Mouse (Mus musculus) midbrain, embryonic 13.5 days (tissue): ENCODE data around the gene Vps35. TPM values are rescaled to one million over a fixed set of nuclear protein-coding genes. Genes with fewer than 3 reads are reported as not detected.
A peak's percentile ranks its signal among the peaks of the same experiment; 100 is the strongest.

Experiments used
- ATAC-seq: fragments of 200-750 bp; cut with Nextera tagmentation; 2 replicates; pipeline ENCODE4 v1.8.0; 2017; ENCODE audit warnings: mild to moderate bottlenecking, moderate TSS enrichment, moderate library complexity
- H3K27ac ChIP-seq: fragments of 300-500 bp; sonication (generic); 2 replicates; pipeline ENCODE4 v1.5.1; 2015; ENCODE audit warnings: inconsistent platforms, mild to moderate bottlenecking, moderate library complexity
- H3K27me3 ChIP-seq: fragments of 300-500 bp; sonication (generic); 2 replicates; pipeline ENCODE4 v1.6.1; 2015; ENCODE audit warnings: mild to moderate bottlenecking, inconsistent platforms
- H3K36me3 ChIP-seq: fragments of 300-500 bp; sonication (generic); 2 replicates; pipeline ENCODE4 v1.6.1; 2015; ENCODE audit warnings: mild to moderate bottlenecking, inconsistent platforms
- H3K4me1 ChIP-seq: fragments of 300-500 bp; sonication (generic); replicated peaks from 2 replicates; pipeline ENCODE4 v1.6.1; 2015; ENCODE audit warnings: inconsistent platforms
- H3K4me2 ChIP-seq: fragments of 300-500 bp; sonication (generic); replicated peaks from 2 replicates; pipeline ENCODE4 v1.6.1; 2015; ENCODE audit warnings: moderate library complexity, mild to moderate bottlenecking, inconsistent platforms
- H3K4me3 ChIP-seq: fragments of 300-500 bp; sonication (generic); replicated peaks from 2 replicates; pipeline ENCODE4 v1.5.1; 2015; ENCODE audit warnings: mild to moderate bottlenecking, inconsistent platforms
- H3K9ac ChIP-seq: fragments of 300-500 bp; sonication (generic); replicated peaks from 2 replicates; pipeline ENCODE4 v1.6.1; 2015; ENCODE audit warnings: mild to moderate bottlenecking, inconsistent platforms
- H3K9me3 ChIP-seq: fragments of 300-500 bp; sonication (generic); 2 replicates; pipeline ENCODE4 v1.6.1; 2016; ENCODE audit warnings: mild to moderate bottlenecking, inconsistent platforms
- WGBS: fragments of 180-500 bp; shearing (Covaris S2); methylation state at CpG from one replicate; pipeline ENCODE4 v1.1.7; 2015; 5-methylcytosine and 5-hydroxymethylcytosine counted together
- polyA plus RNA-seq: library from polyadenylated mRNA; unstranded; fragments of >200 nt; fragmentation: Nextera tagmentation; extraction: Ambion mirVana; gene quantifications from 2 replicates; pipeline ENCODE4 v1.2.1, GENCODE M21; 2015

Vps35 gene
- polyA plus RNA-seq, 1 experiment from 2014 or later = 170 TPM

DNA sequence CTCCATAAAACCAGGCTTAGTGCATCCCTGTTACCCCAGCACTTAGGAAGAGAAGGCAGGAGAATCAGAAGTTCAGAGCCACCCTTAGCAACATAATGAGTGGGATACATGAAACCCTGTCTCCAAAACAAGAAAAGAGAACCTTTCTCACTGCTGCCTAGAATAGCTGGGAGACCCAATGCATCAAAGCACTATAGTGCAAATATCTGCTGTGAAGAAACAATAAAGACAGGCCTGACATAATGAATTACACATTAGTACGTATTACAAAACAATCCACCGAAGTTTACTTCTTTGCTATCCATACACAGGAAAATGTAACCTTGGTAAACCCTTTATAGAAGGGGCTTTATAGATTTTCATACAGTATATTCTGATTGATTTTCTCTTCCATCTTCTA, 9.0 kb upstream of the Vps35 start:
- no peak overlapping the region for H3K4me2 ChIP-seq
- no peaks in the 10 kb centered on the region for H3K4me1 ChIP-seq
- no peak overlapping the region for H3K9ac ChIP-seq
- no peaks in the 10 kb centered on the region for H3K9me3 ChIP-seq
- no peak overlapping the region for H3K27ac ChIP-seq
- no peak overlapping the region for H3K4me3 ChIP-seq
- H3K27me3 ChIP-seq = no peaks in the 10 kb centered on the region
- peaks cover 47% of the 10 kb centered on the region for H3K36me3 ChIP-seq
- 96% methylated on average over 2 of the region's 2 CpGs for WGBS
- ATAC-seq = no peak

DNA sequence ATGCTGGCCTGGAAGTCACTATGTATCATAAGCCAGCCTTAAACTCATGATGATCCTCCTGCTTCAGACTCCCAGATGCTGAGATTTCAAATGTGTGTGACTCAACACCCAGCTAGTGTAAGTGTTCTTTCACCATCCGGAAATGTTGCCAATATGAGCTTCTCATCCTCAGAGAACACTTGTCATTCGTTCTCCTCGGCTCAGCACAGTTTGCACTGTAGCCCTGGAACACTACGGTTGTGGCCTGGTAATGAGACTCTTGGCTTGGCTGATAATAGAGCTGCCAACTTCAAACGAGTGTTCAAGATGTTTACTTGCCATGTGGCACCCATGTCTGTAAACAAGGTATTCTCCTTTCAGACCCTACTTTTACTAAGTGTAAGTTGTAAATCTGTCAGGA, 3.9 kb upstream of the Vps35 start:
- Histone ChIP-seq H3K4me3 (no peak overlapping the region), H3K27ac (no peak overlapping the region), H3K27me3 (no peaks in the 10 kb centered on the region), H3K4me2 (no peak overlapping the region), H3K36me3 (peaks cover 46% of the 10 kb centered on the region), H3K9me3 (no peaks in the 10 kb centered on the region), H3K9ac (no peak overlapping the region), H3K4me1 (peaks cover 20% of the 10 kb centered on the region)
- WGBS = 92% methylated on average over 5 of the region's 5 CpGs
- no peak for ATAC-seq

GRCm38 (mm10) chr8:85302931-85303330, 3.3 kb upstream of the Vps35 start:
- Histone ChIP-seq H3K36me3 (peaks cover 40% of the 10 kb centered on the region), H3K4me2 (no peak overlapping the region), H3K27me3 (no peaks in the 10 kb centered on the region), H3K27ac (no peak overlapping the region), H3K4me3 (no peak overlapping the region), H3K9me3 (no peaks in the 10 kb centered on the region), H3K9ac (no peak overlapping the region), H3K4me1 (peaks cover 26% of the 10 kb centered on the region)
- WGBS = 94% methylated on average over 3 of the region's 3 CpGs
- no peak for ATAC-seq

- Histone ChIP-seq H3K27ac (no peak overlapping the region), H3K4me2 (no peak overlapping the region), H3K36me3 (peaks cover 32% of the 10 kb centered on the region), H3K4me1 (peaks cover 36% of the 10 kb centered on the region), H3K9ac (no peak overlapping the region), H3K9me3 (no peaks in the 10 kb centered on the region), H3K27me3 (no peaks in the 10 kb centered on the region), H3K4me3 (no peak overlapping the region)
- 54% methylated on average over 1 of the region's 1 CpGs for WGBS
- ATAC-seq = no peak
These were observed 2.3 kb upstream of the Vps35 start for GRCm38 (mm10) chr8:85301941-85302340.

GRCm38 (mm10) chr8:85298600-85299433, 785 bp downstream of the Vps35 start:
- peak; percentile 53; the same call in 1 of the 2 replicates for ATAC-seq
- Histone ChIP-seq H3K9me3 (no peaks in the 10 kb centered on the region), H3K27ac (peak overlapping the region; percentile 97), H3K9ac (peak overlapping the region; percentile 94), H3K4me2 (peak overlapping the region; percentile 72), H3K4me1 (peaks cover 37% of the 10 kb centered on the region), H3K27me3 (no peaks in the 10 kb centered on the region), H3K4me3 (peak overlapping the region; percentile 92), H3K36me3 (peaks cover 13% of the 10 kb centered on the region)
- WGBS = under 1% methylated on average over 52 of the region's 53 CpGs

DNA sequence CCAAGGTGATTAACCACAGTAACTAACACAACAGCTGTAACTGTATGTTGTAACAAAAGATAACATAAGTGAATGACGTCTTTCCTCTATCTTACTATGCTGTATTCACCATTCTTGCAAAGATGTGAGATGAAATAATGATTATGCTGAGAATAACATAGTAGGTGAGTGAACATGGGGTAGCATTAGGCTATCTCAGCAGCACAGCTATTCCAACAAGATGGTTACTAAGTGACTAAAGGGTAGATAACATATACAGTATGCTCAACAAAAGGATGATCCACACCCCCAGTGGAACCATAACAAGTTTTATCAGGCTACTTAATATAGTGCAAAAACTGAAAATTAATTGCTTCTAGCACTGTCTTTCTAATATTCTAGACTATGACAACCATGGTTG, 12.8 kb downstream of the Vps35 start:
- H3K36me3 ChIP-seq = peaks cover 61% of the 10 kb centered on the region
- ATAC-seq = no peak

DNA sequence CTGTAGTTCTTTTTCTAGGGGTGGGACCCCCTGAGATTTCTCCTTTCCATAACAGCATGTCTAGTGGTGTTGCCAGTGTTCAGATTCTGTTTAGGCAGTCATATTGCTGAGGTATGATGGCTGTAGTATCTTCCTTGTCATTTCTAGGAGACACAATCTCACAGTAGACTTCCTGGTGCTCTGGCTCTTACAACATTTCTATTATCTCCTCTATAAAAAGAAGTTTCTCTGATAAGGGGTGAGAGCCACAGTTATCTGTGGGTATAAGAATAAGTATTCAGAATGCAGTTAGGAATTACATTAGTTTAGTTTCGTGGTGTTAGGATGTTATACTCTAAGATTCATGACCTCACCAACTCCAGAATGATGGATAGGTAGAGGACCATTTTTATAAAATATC, 72.3 kb downstream of the Vps35 start:
- ATAC-seq = no peak
- Histone ChIP-seq H3K4me1 (no peaks in the 10 kb centered on the region), H3K9ac (no peak overlapping the region), H3K27ac (no peak overlapping the region), H3K9me3 (no peaks in the 10 kb centered on the region), H3K27me3 (no peaks in the 10 kb centered on the region), H3K4me3 (no peak overlapping the region), H3K4me2 (no peak overlapping the region), H3K36me3 (no peaks in the 10 kb centered on the region)
- WGBS = 72% methylated on average over 1 of the region's 1 CpGs

More for the DNA sequence above, 12.8 kb downstream of the Vps35 start:
- Histone ChIP-seq H3K27ac (no peak overlapping the region), H3K9me3 (no peaks in the 10 kb centered on the region), H3K4me2 (no peak overlapping the region), H3K9ac (no peak overlapping the region), H3K4me3 (no peak overlapping the region), H3K27me3 (no peaks in the 10 kb centered on the region), H3K4me1 (no peaks in the 10 kb centered on the region)
- 93% methylated on average over 1 of the region's 1 CpGs for WGBS

GRCm38 (mm10) chr8:85225688-85226087, 73.9 kb downstream of the Vps35 start, which contains the start of gene Olfr371:
Olfr371 (plus strand) TSS chr8:85225988.
- no peaks in the 10 kb centered on the region for H3K36me3 ChIP-seq
- no peak within 1 kb of the TSS for H3K27ac ChIP-seq
- H3K4me3 ChIP-seq = no peak within 1 kb of the TSS
- WGBS = 41% methylated on average over 1 of the region's 1 CpGs
- no peaks in the 10 kb centered on the region for H3K9me3 ChIP-seq
- no peaks in the 10 kb centered on the region for H3K4me1 ChIP-seq
- no peak within 1 kb of the TSS for H3K4me2 ChIP-seq
- no peak within 1 kb of the TSS for H3K9ac ChIP-seq
- H3K27me3 ChIP-seq = no peaks in the 10 kb centered on the region
- no peak for ATAC-seq

GRCm38 (mm10) chr8:85220992-85221391, 78.6 kb downstream of the Vps35 start:
- Histone ChIP-seq H3K36me3 (no peaks in the 10 kb centered on the region), H3K27ac (no peak overlapping the region), H3K4me1 (no peaks in the 10 kb centered on the region), H3K9ac (no peak overlapping the region), H3K4me2 (no peak overlapping the region), H3K4me3 (no peak overlapping the region), H3K9me3 (no peaks in the 10 kb centered on the region), H3K27me3 (no peaks in the 10 kb centered on the region)
- 60% methylated on average over 6 of the region's 6 CpGs for WGBS
- no peak for ATAC-seq

DNA sequence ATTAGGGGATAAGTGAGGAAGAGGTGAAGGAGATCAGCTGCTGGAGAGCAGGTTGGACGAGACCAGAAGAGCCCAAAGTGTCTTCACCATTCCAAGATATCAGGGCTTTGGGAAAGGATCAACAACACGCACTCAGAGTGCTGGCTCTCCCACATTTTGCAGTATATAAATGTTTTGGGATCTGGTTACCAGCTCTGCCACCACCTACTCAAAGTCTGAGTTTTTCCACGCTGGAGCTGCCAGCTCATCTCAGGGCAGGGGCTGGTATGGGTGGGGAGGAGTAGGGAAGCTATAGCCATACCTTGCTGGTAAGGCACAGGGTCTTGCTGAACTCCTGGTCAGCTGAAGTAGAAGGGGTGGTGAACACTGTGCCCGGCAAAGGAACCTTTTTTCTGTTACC, 79.4 kb downstream of the Vps35 start:
- Histone ChIP-seq H3K36me3 (no peaks in the 10 kb centered on the region), H3K4me1 (no peaks in the 10 kb centered on the region), H3K27ac (no peak overlapping the region), H3K27me3 (no peaks in the 10 kb centered on the region), H3K9ac (no peak overlapping the region), H3K9me3 (no peaks in the 10 kb centered on the region), H3K4me3 (no peak overlapping the region), H3K4me2 (no peak overlapping the region)
- 84% methylated on average over 4 of the region's 4 CpGs for WGBS
- ATAC-seq = no peak
